Mouse (Mus musculus) heart, adult 2 months (tissue): Measurements from ENCODE around the gene Ubl4b.

Experiments
- CTCF ChIP-seq: fragments of 200-600 bp; IDR thresholded peaks from 2 replicates; pipeline ENCODE4 v1.8.1; 2022; ENCODE audit warnings: antibody characterized with exemption, mild to moderate bottlenecking, moderate library complexity
- EP300 ChIP-seq: fragments of 200-500 bp; IDR thresholded peaks from 2 replicates; pipeline ENCODE4 v1.6.1; 2011; ENCODE audit warnings: low read depth, low read length, control low read depth; ENCODE audit not compliant: insufficient read depth
- POLR2A ChIP-seq: fragments of 200-500 bp; IDR thresholded peaks from 2 replicates; pipeline ENCODE4 v1.6.1; 2011; ENCODE audit warnings: mild to moderate bottlenecking, low read depth, low read length, control low read depth; ENCODE audit not compliant: insufficient read depth

- TF ChIP-seq EP300, result no peak
- TF ChIP-seq CTCF, result no peak
- TF ChIP-seq POLR2A, result no peak
Measured at GRCm38 (mm10) chr3:107530581-107530980, 24.3 kb downstream of the Ubl4b start.
